Mouse (Mus musculus): ENCODE data around the gene Twf2.
A peak's percentile ranks its signal among the peaks of the same experiment; 100 is the strongest.

Twf2 gene

DNA sequence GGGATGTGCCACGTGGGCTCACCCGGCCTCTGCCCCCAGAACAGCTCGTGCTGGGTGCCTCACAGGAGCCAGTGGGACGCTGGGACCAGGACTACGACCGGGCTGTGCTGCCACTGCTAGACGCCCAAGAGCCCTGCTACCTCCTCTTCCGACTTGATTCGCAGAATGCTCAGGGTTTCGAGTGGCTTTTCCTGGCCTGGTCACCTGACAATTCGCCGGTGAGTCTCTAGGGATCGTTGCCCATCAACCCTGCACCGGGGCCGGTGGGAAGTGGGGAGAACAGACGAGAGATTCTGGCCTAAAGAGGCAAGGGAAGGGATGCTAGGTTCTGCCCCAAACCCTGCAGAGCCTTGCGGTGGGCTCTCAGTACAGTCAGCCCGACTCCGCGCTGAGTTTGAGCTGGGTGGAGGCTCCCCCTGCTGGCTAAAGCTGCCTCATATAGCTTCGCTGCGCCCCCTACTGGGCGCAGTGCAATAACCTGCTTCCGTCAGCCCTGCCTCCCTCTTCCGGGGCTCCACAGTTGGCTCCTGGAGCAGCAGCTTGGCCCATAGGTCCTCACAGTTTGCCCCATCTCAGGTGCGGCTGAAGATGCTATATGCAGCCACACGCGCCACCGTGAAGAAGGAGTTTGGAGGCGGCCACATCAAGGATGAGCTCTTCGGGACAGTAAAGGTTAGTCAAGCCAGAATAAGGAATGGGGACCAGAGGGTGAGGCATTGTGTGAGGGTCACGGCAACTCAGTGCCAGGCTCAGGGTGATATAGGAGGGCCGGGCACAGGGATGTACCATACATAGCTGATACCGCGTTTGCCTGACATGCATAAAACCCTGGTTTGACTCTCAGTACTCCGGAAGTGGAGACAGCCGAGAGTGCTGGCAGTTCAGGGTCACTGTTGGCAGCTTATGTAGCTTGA is 9.0 kb downstream of the Twf2 start:
- DNase-seq = peak; percentile 86 to 93

DNA sequence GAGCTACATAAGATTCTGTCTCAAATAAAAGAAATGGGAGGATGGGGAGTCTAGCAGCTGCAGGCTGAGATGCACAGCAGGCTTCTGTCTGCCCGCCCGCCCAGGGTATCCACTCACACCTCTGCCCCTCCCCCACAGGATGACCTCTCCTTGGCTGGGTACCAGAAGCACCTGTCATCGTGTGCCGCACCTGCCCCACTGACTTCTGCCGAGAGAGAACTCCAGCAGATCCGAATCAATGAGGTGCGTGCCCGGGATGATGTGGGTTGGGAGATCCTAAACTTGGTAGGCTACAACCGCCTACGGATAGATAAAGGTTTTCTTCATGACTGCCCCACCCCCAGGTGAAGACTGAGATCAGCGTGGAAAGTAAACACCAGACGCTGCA is 9.7 kb downstream of the Twf2 start:
- DNase-seq = no peak

DNA sequence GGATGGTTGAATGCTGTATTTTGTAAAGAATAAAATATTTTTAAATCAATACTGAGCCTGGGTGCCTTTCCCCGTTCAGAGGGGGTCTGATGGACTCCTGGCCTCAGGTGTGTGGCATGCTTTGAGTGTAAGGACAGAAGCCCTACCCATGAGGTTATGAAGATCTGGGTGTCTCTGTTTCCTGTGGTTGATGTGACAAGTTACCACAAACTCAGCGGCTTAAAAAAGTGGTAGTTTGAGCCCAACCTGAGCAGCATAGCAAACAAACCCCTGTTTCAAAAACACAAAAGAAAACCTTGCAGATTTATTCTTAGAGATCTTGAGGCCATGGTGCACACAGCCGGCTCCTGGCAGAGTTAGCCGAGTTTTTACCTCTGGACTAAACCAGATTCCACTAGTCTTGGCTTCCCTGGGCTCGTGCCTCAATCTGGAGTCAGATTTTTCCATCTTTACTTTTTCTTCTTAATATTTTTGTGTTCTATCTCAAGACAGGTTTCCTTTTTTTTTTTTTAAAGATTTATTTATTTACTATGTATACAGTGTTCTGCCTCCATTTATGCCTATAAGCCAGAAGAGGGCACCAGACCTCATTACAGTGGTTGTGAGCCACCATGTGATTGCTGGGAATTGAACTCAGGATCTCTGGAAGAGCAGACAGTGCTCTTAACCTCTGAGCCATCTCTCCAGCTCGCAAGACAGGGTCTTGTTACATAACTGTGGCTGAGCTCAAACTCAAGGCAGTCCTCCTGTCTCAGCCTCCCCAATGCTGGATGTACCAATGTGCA is 12.6 kb downstream of the Twf2 start:
- DNase-seq = no peak

DNA sequence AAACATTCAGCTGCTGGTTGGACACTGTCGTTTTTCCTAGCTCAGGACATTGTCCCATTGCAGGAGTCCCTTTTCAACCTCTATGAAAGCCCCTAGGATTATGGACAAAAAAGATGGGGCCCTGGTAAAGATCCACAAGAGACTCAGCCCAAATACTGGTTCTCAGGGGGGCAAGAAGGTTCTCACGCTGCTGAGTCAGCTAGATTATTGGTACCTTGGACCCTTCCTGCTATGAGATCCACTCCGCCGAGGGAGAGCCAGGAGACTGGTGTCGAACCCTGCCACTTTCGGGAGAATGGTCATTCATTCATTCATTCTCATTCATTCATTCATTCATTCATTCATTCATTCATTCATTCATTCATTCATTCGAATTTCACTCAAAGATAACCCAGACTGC is 14.1 kb downstream of the Twf2 start:
- no peak for DNase-seq

DNA sequence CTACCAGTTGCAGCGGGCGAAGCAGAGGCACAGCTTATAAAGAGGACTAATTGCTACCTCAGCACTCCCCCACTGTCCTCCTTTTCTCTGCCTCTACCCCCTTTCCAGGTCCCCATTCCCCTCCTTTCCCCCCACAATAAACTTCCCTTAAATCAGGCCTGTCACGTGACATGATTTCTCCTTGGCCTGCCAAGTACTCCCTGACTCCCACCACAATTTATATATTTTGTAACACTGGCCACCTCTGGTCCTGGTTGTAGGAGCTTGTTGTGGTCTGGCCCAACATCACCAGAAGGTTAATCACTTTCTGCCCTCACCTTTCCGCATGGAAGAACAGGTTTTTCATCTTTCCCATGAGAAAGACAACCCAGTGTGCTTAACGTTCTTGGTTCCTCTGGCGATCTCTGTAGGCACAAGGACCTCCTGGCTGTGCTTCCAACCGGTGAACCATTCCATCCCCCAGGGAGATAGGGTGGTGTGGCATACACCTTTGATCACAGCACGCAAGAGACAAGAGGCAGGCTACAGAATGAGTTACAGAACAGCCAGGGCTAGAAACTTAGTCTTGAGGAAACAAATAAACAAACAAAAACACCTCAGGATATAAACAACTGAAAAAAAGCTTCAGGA is 18.1 kb downstream of the Twf2 start:
- no peak for DNase-seq

DNA sequence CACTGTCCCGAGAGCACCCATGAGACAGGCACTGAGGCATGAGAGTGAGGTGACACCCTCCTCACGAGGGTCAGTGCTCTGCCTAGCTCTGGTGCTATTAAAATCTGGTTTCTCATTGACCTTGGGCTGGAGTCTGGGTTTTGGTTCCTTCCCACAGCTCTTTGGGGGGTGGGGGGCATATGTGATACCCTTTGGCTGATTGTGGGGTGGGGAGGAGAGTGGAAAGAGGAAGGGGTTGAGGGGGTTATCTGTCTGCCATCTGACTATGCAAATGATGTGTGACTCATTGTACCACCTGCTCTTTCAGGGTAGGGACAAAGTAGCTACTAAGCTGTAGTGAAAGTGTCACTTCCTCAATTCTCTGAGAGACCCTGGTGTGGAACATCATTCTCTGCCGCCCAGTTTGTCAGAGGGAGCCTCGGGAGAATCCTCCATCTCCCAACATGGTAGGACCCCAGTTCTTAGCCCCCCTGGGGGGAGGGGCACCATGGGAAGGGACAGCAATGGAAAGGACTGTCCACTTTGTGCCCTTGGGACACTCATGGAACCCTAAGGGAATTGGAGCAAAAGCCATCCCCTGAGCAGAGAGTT is 19.4 kb downstream of the Twf2 start, which contains the start of gene Tlr9:
Gene Tlr9, plus strand, starts transcription at position 338 of the 591 bp plus-strand sequence.
- DNase-seq = no peak

DNA sequence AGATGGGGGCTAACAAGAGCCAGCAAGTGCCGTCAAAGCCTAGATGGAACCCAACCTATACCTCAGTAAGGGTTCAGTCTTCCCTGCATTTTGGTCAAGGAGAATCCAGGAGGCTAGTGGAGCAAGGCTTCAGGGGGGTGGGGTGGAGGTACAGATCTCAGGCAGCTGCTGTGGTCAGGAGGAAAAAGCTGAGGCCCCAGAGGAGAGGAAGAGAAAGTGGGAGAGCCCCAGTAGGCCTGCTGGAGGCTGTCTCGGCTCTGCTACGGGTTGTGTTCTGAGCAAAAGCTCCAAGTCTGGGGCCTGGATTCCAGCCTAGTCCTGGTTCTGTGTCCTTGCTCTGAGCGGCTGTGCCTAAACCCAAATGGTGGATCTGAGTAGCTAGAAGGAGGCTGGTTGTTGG is 20.1 kb downstream of the Twf2 start:
- no peak for DNase-seq

DNA sequence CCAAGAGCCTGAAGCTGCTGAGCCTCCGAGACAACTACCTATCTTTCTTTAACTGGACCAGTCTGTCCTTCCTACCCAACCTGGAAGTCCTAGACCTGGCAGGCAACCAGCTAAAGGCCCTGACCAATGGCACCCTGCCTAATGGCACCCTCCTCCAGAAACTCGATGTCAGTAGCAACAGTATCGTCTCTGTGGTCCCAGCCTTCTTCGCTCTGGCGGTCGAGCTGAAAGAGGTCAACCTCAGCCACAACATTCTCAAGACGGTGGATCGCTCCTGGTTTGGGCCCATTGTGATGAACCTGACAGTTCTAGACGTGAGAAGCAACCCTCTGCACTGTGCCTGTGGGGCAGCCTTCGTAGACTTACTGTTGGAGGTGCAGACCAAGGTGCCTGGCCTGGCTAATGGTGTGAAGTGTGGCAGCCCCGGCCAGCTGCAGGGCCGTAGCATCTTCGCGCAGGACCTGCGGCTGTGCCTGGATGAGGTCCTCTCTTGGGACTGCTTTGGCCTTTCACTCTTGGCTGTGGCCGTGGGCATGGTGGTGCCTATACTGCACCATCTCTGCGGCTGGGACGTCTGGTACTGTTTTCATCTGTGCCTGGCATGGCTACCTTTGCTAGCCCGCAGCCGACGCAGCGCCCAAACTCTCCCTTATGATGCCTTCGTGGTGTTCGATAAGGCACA is 22.7 kb downstream of the Twf2 start:
- no peak for DNase-seq

DNA sequence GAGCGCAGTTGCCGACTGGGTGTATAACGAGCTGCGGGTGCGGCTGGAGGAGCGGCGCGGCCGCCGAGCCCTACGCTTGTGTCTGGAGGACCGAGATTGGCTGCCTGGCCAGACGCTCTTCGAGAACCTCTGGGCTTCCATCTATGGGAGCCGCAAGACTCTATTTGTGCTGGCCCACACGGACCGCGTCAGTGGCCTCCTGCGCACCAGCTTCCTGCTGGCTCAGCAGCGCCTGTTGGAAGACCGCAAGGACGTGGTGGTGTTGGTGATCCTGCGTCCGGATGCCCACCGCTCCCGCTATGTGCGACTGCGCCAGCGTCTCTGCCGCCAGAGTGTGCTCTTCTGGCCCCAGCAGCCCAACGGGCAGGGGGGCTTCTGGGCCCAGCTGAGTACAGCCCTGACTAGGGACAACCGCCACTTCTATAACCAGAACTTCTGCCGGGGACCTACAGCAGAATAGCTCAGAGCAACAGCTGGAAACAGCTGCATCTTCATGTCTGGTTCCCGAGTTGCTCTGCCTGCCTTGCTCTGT is 23.3 kb downstream of the Twf2 start:
- peak; percentile 66 to 84 for DNase-seq

DNA sequence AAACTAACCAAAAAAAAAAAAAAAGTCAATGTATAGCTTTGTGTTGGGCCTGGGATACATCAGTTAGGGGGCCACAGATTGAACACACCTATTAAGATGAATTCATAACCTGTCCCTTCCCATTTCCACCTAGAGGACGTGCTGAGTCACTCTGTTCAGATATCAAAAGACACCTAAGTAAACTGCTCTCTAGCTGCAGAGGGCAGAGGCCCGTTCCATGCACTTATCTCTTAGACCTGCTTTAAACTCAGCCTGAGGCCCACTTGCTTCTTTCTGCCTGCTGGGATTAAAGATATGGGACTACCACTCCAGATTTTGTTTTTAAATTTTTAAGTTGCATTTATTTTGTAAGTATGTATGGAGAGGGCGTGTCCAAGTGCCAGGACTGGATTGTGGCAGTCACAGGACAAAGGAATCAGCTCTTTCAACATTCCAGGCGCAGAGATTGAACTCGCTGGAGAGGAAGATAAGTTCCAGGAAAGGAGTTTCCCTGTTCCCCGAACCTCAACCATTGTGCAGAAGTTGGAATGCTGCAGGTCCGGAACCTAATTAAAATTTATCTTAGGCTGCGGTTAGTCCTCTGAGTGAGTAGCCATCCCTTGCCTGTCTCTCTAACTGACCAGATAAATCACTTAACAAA is 25.0 kb downstream of the Twf2 start:
- no peak for DNase-seq

DNA sequence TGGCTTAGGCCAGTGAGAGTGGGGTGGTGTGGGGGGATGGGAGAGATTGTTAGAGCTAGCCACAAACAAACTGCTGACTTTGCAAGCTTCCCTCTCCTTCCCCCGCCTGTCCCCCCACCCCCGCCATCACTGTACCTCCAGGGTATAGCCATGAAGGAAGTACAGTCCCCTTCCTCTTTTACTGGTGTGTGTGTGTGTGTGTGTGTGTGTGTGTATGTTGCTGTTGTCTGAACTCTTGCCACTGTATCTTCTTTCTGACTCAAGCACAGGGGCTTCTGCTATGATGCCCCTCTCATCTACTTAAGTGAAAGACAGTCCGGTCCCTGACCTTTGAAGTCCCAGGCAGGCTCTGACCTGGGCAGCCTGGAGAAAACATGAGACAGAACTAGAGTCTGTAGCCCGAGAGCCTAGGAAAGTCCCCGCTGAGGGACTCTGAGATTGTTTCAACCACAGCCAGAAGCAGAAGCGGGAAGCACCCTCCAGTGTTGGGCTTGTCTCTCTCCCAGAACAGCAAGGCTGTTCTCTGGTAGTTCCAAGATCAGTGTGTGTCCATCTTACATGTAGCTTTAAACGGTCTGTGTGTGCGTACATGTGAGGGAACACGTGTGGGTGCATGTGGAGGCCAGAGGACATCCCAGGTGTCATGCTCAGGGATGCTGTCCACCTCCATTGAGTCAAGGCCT is 27.3 kb downstream of the Twf2 start:
- no peak for DNase-seq

DNA sequence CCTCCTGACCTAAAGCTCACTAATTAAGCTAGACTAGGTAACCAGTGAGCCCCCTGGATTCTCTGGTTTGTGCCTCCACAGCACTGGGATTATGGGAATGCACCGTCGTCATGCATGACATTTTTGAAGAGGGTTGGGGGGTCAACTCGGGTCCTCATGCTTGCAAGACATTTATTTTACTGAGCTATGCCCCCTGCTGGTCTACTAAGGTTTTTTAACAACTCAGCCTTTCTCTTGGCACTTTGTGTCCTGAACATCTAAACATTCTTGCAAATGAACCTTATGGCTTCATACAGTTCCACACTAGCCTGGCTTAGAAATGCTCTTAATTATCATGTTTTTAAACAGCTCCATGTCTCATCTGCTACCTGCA is 27.8 kb downstream of the Twf2 start:
- DNase-seq = no peak

DNA sequence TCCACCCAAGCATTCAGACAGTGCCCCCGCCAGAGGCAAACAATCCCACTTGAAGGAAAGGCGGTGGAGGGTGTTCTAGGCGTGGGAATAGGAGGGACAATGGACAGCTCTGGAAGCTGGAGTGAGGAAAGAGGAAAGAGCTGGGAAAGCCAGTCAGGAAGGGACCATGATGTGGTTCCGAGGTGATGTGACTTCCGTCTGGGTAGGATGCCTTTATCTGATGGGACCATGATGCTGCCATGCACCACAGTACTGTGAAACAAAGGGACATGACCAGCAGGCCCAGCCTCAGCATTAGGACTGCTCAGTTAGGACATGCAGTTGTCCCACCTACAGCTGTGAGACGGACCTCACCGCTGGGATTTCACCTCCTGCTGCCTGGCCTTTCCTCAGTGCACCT is 28.3 kb downstream of the Twf2 start:
- no peak for DNase-seq

DNA sequence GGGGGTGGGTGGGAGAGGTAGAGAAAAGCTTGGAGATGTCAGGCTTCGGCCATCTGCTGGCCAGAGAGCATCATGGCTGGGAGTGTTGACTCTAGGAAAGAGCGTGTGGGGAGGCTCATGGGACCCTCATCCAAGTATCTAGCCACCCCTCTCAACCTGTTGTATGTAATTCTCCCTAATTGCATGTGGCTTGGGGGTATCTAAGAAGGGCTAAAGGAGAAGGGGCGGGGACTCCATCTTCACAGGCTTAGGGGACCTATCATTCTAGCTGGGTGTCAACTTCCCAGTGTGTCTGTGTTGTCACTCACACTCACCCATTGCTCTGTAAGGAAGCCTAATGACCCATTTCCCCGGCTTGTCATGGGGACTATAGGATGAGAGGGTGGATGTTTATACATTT is 28.9 kb downstream of the Twf2 start:
- DNase-seq = no peak

DNA sequence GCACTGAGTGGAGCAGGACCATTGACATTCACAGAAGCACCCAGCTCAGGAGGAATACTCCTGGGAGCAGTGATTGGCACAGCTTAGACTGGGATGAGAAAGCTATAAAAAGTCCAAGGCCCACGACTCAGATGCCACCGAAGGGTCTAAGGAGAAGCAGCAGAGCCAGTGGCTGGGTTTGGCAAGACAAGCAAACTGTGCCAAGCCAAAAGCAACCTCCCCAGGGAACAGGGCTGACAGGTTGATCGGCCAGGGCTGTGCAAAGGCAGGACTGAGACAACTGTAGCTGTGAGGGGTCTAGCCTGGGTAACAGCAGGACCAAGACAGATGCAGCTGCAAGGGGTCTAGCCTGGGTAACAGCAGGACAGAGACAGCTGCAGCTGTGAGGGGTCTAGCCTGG is 30.0 kb downstream of the Twf2 start:
- no peak for DNase-seq

DNA sequence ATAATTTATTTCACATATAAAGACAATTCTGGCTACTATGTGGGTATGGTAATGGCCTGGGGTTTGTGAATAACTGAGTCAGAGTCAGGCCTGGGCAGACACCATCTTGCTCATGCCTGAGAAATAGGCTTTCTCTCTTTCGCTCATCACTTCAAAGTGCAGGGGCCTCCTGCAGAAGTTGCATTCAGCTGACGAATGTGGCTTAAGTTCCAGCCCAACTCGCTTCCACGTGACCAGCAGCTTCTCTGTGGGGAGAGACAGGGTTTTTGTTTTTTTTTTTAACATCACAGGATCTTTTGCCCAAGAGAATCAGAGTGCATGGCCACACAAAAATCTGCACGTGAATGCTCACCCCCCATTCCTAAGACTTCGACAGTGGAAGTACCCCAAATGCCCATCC is 31.0 kb downstream of the Twf2 start:
- DNase-seq = no peak

DNA sequence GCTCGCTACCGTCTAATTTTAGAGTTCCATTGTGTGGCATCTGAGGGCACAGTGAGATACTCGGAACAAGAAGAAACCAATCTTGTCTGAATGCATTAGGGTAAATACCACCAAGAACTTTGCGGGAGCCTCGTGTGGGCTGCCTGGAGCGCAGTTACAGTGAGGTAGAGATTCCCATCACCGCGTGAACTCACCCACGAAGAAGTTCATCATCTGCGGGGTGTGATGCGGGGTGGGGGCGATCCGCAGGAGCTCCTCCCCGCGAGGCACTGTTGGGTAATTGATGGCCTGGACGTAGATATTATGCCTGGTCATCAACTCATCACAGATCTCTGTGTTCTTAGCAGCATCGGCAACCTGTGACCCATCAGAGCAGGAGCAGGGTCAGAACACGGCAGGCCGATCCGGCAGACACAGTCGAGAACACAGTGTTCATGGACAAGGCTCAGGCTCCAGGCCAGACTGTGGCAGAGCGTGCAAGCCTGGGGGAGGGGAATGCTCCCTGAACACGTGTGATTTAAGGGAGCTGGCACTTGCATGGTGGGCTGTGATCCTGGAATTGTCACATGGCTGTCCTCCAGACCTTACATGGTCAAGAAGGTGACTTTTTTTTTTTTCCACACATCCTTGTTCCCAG is 32.4 kb downstream of the Twf2 start:
- no peak for DNase-seq

DNA sequence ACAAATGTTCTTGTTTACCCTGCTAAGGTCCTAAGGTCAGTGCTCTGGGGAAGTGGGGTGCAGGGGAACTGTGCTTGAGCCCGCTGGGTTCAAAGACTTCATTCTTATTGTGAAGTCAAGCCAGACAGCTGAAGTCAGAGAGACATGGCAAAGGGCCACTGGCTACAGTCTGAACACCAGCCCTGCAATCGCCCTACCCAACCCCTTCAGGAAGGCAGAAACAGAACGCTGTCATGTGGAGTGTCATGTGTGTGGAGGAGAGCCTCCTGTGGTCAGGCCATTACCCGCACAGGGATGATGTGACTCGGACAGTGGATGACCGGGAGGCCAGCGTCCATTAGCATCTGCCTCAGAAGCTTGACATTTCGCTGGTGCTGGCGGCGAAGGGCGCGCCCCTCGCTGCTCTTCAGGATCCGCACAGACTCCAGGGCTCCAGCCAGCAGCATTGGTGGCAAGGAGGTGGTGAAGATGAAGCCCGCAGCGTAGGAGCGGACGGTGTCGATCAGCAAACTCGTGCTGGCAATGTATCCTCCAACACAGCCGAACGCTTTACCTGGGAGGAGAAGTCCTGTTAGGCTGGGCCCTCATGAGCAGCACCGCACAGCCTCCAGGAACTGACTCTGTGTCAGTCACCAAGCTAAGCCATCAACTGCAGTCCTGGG is 33.4 kb downstream of the Twf2 start:
- DNase-seq = no peak

DNA sequence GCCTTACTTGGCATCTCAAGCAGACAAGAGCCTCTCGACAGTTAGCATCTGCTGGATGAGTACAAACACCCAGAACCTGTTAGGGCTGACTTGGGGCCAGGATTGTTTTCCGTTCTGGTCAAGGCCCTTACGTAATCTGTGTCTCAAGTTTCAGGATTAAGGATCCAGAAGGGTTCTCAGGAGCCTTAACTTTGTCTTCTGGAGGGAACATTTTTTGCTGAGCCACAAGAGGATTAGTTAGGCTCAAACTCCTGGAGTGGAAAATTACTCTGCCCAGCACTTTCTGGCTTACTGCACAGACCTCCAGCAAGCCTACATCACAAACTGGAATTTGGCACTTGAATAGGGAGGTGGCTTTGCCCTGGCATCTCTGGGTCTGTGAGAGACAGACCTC is 33.9 kb downstream of the Twf2 start:
- peak; percentile 62 to 69 for DNase-seq

DNA sequence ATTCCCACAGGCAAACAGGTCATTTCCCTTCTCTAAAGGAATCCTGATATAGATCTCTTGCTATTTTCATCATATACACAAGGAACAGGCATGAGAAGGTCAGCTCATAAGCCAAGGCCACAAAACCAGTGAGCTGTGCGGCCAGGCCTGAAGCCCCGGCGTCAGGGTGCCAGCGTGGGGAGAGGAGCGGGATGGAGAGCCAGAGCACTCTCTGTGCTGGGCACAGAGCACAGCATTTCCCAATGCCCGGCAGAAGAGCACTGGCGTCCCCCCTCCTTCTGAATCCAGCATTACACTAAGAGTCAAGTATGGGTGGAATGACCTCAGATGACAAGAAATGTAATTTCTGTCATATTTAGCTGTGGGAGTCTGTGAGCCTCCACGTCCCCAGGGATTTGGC is 34.5 kb downstream of the Twf2 start:
- no peak for DNase-seq
